Mouse (Mus musculus) MEL (cell line): Measurements from ENCODE around the gene Akap12.

Experiments used
- KAT2A ChIP-seq: conservative IDR thresholded peaks from 2 replicates; pipeline ENCODE4 v1.6.1; 2012; ENCODE audit warnings: low read depth, low read length, improper control_type of control experiment, inconsistent platforms
- MAZ ChIP-seq: IDR thresholded peaks from 2 replicates; pipeline ENCODE4 v1.6.1; 2012; ENCODE audit warnings: low read depth, mild to moderate bottlenecking, inconsistent platforms, low read length, improper control_type of control experiment
- POLR2AphosphoS2 ChIP-seq: IDR thresholded peaks from 2 replicates; pipeline ENCODE4 v1.6.1; 2011; ENCODE audit warnings: low read length, improper control_type of control experiment
- SMC3 ChIP-seq: IDR thresholded peaks from 2 replicates; pipeline ENCODE4 v1.6.1; 2011; ENCODE audit warnings: low read depth, low read length, improper control_type of control experiment
- TBP ChIP-seq: IDR thresholded peaks from 2 replicates; pipeline ENCODE4 v1.8.0; 2011; ENCODE audit warnings: low read depth, low read length, improper control_type of control experiment

DNA sequence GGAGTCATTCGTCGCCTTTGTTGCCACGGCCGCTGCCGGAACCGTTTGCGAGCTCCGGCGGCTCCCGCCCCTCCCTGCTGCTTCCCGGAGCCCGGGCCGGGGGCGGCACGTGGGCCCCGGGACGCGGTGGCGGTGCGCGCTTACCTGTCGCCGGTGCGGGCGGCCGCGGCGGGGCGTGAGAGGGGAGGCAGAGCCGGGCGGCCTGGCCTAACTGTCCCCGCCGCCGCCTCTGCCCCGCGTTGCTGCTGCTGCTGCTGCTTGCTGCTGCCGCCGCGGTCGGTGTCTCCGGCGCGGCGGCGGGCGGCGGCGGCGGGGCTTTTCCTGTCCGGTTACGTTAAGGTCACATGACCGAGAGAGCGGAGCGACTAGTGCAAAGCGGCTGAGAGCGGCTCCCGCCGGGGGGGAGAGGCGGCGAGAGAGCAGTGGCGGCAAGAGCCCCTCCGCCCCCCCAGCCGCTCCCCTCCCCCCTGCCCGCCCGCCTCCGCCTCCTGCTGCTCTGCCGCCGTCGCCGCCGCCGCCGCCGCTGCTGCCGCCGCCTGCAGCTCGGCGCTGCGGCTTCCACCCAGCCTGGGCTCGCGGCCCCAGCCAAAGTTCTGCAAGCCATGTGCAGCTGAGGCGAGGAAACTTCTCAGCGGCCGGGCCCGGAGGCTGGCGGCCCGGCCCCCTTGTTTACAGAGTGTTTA, 121.7 kb downstream of the Akap12 start, which contains the start of gene Zbtb2:
- no peak for TF ChIP-seq POLR2AphosphoS2
- TF ChIP-seq MAZ: no peak
- no peak for TF ChIP-seq TBP
- no peak for TF ChIP-seq KAT2A
- no peak for TF ChIP-seq SMC3
